Mouse (Mus musculus) kidney, embryonic 15.5 days (tissue): ENCODE measurements at regions not wholly inside any gene's neighbourhood (a gene's known extent, or its start where the extent isn't known, plus 50 kb on each side); places are given as distances from the start of the nearest gene placed in this dataset.

Source experiments
- ATAC-seq: fragments of 200-750 bp; cut with Nextera tagmentation; replicated peaks from 2 replicates; pipeline ENCODE4 v1.8.0; 2017; ENCODE audit warnings: moderate TSS enrichment; ENCODE audit not compliant: low FRiP score
- H3K27ac ChIP-seq: fragments of 300-500 bp; sonication (generic); 2 replicates; pipeline ENCODE4 v1.5.1; 2015; ENCODE audit warnings: mild to moderate bottlenecking, inconsistent platforms
- H3K27me3 ChIP-seq: fragments of 300-500 bp; sonication (generic); 2 replicates; pipeline ENCODE4 v1.6.1; 2015; ENCODE audit warnings: inconsistent platforms
- H3K36me3 ChIP-seq: fragments of 300-500 bp; sonication (generic); 2 replicates; pipeline ENCODE4 v1.6.1; 2015; ENCODE audit warnings: inconsistent platforms
- H3K4me1 ChIP-seq: fragments of 300-500 bp; sonication (generic); 2 replicates; pipeline ENCODE4 v1.6.1; 2015; ENCODE audit warnings: inconsistent platforms
- H3K4me2 ChIP-seq: fragments of 300-500 bp; sonication (generic); 2 replicates; pipeline ENCODE4 v1.6.1; 2015; ENCODE audit warnings: moderate library complexity, mild to moderate bottlenecking, inconsistent platforms
- H3K4me3 ChIP-seq: fragments of 300-500 bp; sonication (generic); replicated peaks from 2 replicates; pipeline ENCODE4 v1.5.1; 2015; ENCODE audit warnings: mild to moderate bottlenecking, inconsistent platforms
- H3K9ac ChIP-seq: fragments of 300-500 bp; sonication (generic); 2 replicates; pipeline ENCODE4 v1.6.1; 2015; ENCODE audit warnings: mild to moderate bottlenecking, inconsistent platforms
- H3K9me3 ChIP-seq: fragments of 300-500 bp; sonication (generic); replicated peaks from 2 replicates; pipeline ENCODE4 v1.6.1; 2016; ENCODE audit warnings: inconsistent platforms
- WGBS: fragments of 180-500 bp; shearing (Covaris S2); methylation state at CpG from one replicate; pipeline ENCODE4 v1.1.7; 2015; ENCODE audit warnings: mixed read lengths; 5-methylcytosine and 5-hydroxymethylcytosine counted together

DNA sequence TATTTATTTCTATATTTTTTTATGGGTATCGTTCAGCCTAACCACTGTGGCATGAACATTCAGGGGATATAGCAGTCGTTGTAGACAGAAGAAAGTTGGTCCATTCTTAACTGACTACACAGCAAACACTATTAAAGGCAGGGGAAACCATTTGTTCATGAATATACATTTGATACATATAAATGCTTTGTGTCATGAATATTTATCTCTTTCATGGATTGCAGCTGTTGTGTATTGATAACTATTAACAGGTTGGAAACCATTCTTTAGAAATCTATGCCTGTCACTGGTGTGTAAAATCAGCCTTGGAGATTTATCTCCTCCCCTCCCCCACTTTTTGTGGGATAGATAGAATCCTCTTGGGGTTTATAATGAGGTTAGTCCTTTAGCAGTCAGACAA lies 264.9 kb downstream of the Btg1 start:
- no peaks in the 10 kb centered on the region for H3K9me3 ChIP-seq
- no peak overlapping the region for H3K9ac ChIP-seq
- no peaks in the 10 kb centered on the region for H3K27me3 ChIP-seq
- H3K4me1 ChIP-seq = no peaks in the 10 kb centered on the region
- no peak overlapping the region for H3K4me3 ChIP-seq
- H3K27ac ChIP-seq = no peak overlapping the region
- H3K36me3 ChIP-seq = no peaks in the 10 kb centered on the region
- WGBS = 79% methylated on average over 2 of the region's 2 CpGs
- H3K4me2 ChIP-seq = no peak overlapping the region
- no peak for ATAC-seq

DNA sequence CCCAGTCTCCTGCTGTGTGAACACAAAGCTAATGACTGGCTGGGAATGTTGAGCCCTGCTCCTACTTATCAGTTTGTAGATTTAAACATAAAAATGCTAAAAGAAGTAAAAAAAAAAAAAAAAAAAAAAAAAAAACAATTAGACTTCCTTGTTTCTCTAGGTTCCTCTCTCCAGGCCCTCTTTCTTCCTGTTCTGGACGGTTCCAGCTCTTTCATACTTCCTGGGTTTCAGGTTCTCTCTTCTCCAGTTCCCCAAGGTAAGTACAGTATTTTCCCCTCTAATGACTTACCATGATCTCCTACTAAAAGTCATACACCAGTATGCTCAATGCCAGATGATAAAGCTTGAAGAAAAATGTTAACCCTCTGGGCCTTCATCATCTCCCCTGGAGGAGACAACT lies 284.3 kb downstream of the Btg1 start:
- H3K27me3 ChIP-seq = no peaks in the 10 kb centered on the region
- H3K27ac ChIP-seq = no peak overlapping the region
- no peaks in the 10 kb centered on the region for H3K36me3 ChIP-seq
- H3K4me2 ChIP-seq = no peak overlapping the region
- H3K4me1 ChIP-seq = no peaks in the 10 kb centered on the region
- H3K9me3 ChIP-seq = no peaks in the 10 kb centered on the region
- ATAC-seq = no peak
- 67% methylated on average over 1 of the region's 1 CpGs for WGBS
- no peak overlapping the region for H3K9ac ChIP-seq
- no peak overlapping the region for H3K4me3 ChIP-seq

DNA sequence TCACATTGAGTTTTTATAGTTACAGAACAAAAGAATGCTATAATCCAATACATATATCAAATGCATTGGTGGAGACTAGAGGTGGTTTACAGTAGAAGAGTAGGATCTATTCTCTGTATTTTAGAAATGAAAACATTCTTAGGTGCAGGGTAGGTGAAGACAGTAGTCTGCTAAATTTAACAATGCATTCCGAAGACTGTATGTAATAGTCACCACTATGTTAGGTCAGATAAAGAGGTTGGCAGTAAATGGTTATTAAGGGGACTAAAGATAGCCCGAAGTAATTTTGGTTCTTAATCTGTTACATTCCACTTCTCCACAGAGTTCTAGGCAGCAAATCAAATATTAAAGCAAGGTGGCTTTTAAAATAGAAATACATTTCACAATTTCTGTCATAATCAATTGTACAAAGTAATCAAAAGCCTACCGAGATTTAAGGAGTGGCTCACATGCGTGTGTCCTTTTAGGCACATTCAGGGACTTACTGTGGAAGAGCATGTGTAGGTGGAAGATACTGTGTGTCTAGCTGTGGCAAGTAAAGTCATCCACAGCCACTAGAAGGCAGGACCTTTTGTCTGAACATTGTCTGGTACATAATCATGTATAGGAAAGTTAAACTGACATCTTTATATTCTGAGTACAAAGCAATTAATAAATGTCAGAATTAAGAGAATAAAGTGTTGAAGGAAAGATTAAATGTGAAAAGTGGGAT lies 288.4 kb downstream of the Btg1 start:
- Histone ChIP-seq H3K27ac (no peak overlapping the region), H3K36me3 (no peaks in the 10 kb centered on the region), H3K4me3 (no peak overlapping the region), H3K27me3 (no peaks in the 10 kb centered on the region), H3K9ac (no peak overlapping the region), H3K4me1 (no peaks in the 10 kb centered on the region), H3K9me3 (no peaks in the 10 kb centered on the region), H3K4me2 (no peak overlapping the region)
- WGBS = 93% methylated on average over 4 of the region's 4 CpGs
- no peak for ATAC-seq

DNA sequence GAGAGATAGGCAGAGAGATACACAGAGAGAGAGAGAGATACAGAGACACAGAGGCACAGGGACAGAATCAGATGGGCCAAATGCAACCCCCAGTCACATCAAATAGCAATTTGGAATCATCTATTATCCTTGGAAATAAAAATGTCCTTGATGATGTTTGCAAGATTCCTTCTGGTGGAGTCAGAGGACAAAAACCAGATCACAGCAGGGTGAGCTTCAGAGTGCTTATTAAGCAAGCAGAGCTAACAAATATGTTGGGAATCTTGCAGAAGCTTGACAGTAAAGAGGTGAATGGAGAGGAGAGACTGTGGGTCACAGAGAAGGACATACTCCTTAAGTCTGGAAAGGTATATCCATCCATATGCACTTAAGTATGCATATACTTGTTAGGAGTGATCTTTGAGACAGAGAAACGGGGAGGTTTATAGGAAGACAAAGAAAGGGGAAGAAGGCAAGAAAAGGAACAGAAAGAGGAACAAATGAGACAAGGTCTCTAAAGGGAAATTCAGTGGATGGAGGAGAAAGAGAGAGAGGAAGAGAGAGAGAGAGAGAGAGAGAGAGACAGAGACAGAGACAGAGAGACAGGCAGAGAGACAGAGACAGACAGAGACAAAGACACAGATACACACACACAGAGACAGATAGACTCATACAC lies 293.0 kb downstream of the Btg1 start:
- Histone ChIP-seq H3K4me2 (no peak overlapping the region), H3K27me3 (no peaks in the 10 kb centered on the region), H3K4me3 (no peak overlapping the region), H3K9me3 (peaks cover 8% of the 10 kb centered on the region), H3K4me1 (no peaks in the 10 kb centered on the region), H3K27ac (no peak overlapping the region), H3K36me3 (no peaks in the 10 kb centered on the region), H3K9ac (no peak overlapping the region)
- no peak for ATAC-seq
- 75% methylated on average over 1 of the region's 1 CpGs for WGBS

DNA sequence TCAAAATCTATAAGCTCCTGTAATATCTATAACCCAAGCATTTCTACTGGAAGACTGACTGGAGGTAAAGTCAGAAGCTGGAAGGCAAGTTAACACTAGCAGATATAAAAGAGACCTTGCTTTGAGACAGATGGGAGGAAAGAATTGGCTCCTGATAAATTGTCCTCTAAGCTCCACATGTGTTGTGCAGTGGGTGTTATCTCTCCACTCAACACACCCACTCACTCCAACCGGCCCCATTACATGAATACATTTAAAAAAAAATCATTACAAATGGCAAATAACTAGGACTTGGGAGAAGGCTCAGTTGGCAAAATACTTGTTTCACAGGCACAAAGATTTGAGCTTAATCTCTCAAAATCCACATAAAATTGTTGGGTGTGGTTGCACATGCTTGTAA lies 304.4 kb downstream of the Btg1 start:
- ATAC-seq = no peak
- Histone ChIP-seq H3K27ac (no peak overlapping the region), H3K27me3 (no peaks in the 10 kb centered on the region), H3K4me1 (no peaks in the 10 kb centered on the region), H3K36me3 (no peaks in the 10 kb centered on the region), H3K4me2 (no peak overlapping the region), H3K4me3 (no peak overlapping the region), H3K9ac (no peak overlapping the region), H3K9me3 (peaks cover 19% of the 10 kb centered on the region)
- 86% methylated on average over 1 of the region's 1 CpGs for WGBS

DNA sequence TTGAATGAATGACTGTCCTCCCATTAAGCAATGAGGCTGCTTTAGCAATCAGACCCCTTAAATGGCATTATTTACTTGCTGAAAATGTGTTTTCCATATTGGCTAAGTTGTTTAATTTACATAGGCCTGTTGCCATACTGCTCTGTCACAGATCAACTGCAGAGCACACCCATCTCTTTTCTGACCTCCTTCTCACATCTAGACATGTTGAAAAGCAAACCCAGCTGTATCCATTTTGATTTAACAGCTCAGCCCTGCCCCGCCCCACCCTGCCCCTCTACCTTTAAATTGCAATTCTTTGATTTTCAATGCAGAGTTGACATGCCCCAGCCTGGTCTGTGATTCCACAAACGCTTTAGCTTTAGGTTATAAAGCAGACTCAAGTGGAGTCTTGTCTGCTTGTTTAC lies 307.5 kb downstream of the Btg1 start:
- Histone ChIP-seq H3K27me3 (no peaks in the 10 kb centered on the region), H3K27ac (no peak overlapping the region), H3K4me2 (no peak overlapping the region), H3K36me3 (no peaks in the 10 kb centered on the region), H3K4me3 (no peak overlapping the region), H3K4me1 (no peaks in the 10 kb centered on the region), H3K9me3 (0 out of 2 replicates have a peak, but pooled peaks cover 3% of the 10 kb centered on the region), H3K9ac (no peak overlapping the region)
- WGBS = 68% methylated on average over 2 of the region's 2 CpGs
- ATAC-seq = no peak

DNA sequence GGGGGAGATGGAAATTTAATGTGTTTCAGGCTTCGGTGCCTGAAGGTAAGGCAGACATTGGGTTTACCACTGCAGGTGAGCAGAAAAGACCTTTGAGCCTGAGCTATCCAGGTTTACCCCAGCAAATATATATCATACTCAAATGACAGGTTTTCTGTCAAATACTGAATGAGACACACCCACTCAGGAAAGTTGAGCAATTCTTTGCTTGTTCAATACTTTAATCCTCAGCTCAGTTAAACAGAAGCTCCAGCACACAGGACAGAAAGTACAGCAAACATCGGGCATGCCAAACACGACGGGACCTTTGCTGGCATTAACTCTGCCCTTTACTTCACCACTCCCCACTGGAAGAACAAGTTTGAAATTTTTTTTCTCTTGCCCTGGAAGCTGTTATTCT lies 307.9 kb downstream of the Btg1 start:
- no peaks in the 10 kb centered on the region for H3K4me1 ChIP-seq
- ATAC-seq = no peak
- no peak overlapping the region for H3K27ac ChIP-seq
- H3K9ac ChIP-seq = no peak overlapping the region
- H3K9me3 ChIP-seq = no peaks in the 10 kb centered on the region
- no peak overlapping the region for H3K4me2 ChIP-seq
- no peaks in the 10 kb centered on the region for H3K36me3 ChIP-seq
- no peak overlapping the region for H3K4me3 ChIP-seq
- 84% methylated on average over 4 of the region's 4 CpGs for WGBS
- H3K27me3 ChIP-seq = no peaks in the 10 kb centered on the region

DNA sequence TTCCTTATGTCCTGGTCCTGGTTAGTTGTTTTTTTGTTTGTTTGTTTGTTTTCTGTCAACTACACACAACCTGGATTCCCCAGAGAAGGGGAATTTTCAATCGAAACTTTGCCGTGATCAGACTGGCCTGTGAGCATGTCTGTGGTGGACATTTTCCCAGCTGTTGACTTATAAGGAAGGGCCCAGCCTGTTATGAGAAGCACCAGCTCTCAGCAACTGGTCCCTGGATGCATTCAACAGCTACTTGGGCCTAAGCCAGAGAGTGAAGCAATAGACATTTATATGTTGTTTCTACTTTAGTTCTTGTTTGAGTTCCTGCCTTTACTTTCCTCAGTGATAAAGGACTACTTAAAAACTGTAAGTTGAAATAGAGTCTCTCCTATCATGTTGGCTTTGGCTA lies 309.0 kb downstream of the Btg1 start:
- H3K4me1 ChIP-seq = no peaks in the 10 kb centered on the region
- no peak overlapping the region for H3K27ac ChIP-seq
- H3K9ac ChIP-seq = no peak overlapping the region
- no peaks in the 10 kb centered on the region for H3K36me3 ChIP-seq
- H3K9me3 ChIP-seq = no peaks in the 10 kb centered on the region
- H3K4me3 ChIP-seq = no peak overlapping the region
- H3K4me2 ChIP-seq = no peak overlapping the region
- WGBS = 76% methylated on average over 2 of the region's 2 CpGs
- no peaks in the 10 kb centered on the region for H3K27me3 ChIP-seq
- ATAC-seq = no peak

DNA sequence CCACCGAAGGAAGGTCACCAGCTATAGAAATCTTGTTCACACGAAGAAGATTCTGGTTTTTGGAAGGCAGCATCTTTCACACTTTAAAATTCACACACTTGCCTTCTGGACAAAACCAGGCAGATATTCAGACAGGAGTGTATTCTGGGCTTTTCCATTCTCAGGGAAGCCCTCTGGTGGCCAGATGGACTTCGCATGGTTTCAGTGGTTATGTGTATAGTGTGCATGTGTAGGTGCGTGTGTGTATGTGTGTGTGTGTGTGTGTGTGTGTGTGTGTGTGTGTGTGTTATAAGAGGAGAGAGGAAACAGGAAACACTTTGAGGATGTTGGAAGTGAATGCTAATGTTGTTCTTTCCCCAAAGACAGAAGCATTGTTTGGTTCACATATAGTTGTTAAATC lies 317.9 kb downstream of the Btg1 start:
- H3K9me3 ChIP-seq = no peaks in the 10 kb centered on the region
- no peak overlapping the region for H3K27ac ChIP-seq
- no peak overlapping the region for H3K4me2 ChIP-seq
- H3K36me3 ChIP-seq = no peaks in the 10 kb centered on the region
- H3K9ac ChIP-seq = no peak overlapping the region
- H3K4me3 ChIP-seq = no peak overlapping the region
- no peaks in the 10 kb centered on the region for H3K27me3 ChIP-seq
- WGBS = 75% methylated on average over 4 of the region's 4 CpGs
- ATAC-seq = no peak
- H3K4me1 ChIP-seq = no peaks in the 10 kb centered on the region

DNA sequence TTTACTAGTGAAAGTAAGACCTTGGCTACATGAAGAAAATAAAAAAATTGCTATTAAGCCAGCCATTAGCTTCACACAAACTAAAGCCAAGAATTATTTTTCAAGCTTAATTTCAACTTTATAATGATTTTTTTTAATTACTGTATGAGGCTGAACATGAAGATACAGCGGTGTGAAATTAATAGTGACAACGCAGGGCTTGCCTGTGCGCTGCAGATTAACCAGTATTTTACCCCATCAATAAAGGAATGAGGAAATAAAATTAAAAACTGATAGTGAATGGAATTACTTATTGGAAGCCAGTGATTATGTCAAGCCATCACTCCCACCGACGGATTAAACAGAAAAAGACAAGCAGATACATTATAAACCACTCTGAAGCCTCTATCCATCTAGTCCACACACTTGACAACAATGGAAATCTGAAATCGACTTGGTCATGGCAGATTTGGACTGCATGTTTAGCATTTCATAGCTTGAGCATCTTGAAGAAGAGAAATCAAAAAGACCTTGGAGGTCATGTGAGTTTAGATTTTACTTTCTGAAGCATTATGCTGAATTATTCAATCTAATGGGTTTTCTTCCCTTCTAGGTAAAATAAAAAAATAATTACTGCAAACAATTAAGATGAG lies 324.2 kb downstream of the Btg1 start:
- WGBS = 92% methylated on average over 6 of the region's 6 CpGs
- H3K4me2 ChIP-seq = no peak overlapping the region
- no peak overlapping the region for H3K4me3 ChIP-seq
- H3K27me3 ChIP-seq = no peaks in the 10 kb centered on the region
- no peaks in the 10 kb centered on the region for H3K4me1 ChIP-seq
- H3K36me3 ChIP-seq = no peaks in the 10 kb centered on the region
- no peaks in the 10 kb centered on the region for H3K9me3 ChIP-seq
- ATAC-seq = no peak
- no peak overlapping the region for H3K9ac ChIP-seq
- H3K27ac ChIP-seq = no peak overlapping the region

DNA sequence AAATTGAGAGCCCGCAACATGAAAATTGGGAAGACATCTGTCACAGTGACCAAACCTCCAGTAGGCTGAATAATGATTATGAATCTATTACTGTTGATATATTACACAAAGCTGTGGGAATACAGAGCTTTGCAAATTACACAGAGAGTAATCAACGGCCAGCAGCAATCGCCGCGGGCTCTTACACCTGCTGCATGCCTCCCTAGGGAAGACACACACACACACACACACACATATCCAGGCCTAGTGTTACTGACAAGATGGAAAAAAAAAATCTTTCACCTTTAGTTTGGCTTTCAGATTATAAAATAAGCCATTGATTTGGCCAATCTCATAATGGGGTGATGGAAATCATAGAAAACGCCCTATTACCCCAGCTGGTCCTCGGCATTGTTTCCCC lies 327.4 kb downstream of the Btg1 start:
- ATAC-seq = no peak
- no peak overlapping the region for H3K27ac ChIP-seq
- no peak overlapping the region for H3K4me2 ChIP-seq
- no peak overlapping the region for H3K9ac ChIP-seq
- no peaks in the 10 kb centered on the region for H3K9me3 ChIP-seq
- WGBS = 96% methylated on average over 7 of the region's 7 CpGs
- H3K36me3 ChIP-seq = no peaks in the 10 kb centered on the region
- H3K4me3 ChIP-seq = no peak overlapping the region
- no peaks in the 10 kb centered on the region for H3K27me3 ChIP-seq
- H3K4me1 ChIP-seq = no peaks in the 10 kb centered on the region

DNA sequence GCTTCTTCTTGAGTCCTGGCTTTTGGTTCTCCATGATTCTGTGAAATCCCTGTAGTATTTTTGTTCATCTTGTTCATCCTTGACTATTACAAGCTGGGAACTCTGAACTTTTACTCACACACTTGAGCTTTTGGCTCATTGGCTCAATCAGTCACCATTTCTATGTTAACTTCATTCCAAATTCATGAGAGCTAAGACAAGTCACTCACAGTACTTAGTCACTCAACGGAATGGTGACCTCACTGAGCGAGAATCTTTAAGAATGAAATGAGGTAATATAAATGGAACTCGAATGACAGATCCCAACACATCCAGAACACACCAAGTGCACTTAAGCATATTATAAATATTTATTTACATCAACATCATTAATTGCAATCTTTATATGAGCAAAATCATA lies 331.2 kb downstream of the Btg1 start:
- Histone ChIP-seq H3K9me3 (no peaks in the 10 kb centered on the region), H3K4me3 (no peak overlapping the region), H3K4me2 (no peak overlapping the region), H3K4me1 (no peaks in the 10 kb centered on the region), H3K36me3 (no peaks in the 10 kb centered on the region), H3K27me3 (no peaks in the 10 kb centered on the region), H3K9ac (no peak overlapping the region), H3K27ac (no peak overlapping the region)
- WGBS = 92% methylated on average over 3 of the region's 3 CpGs
- ATAC-seq = no peak
